Mouse (Mus musculus): ENCODE data around the gene Akt3. TPM values are rescaled to one million over a fixed set of nuclear protein-coding genes. Genes with fewer than 3 reads are reported as not detected.

The Akt3 gene
- polyA plus RNA-seq, 1 experiment from 2014 or later, result 0.54 TPM

DNA sequence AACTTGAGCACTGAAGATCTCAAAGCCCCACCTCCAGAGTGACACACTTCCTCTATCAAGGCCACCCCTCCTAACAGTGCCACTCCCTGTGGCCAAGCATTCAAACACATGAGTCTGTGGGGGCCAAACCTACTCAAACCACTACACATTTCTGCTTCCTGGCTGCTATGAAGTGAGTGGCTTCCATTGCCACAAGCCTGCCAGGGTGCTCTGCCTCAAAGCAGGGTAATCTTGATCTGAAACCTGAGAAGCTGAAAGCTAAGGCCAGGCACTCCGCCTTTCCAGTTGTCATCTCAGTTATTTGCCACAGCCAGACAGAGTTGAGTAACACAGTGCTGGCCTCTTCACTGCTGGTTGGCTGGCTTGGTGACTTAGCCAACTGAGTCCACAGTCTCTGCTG, 249.2 kb downstream of the Akt3 start:
- WGBS (ENCODE audit: insufficient replicate concordance), result 81% methylated on average over 1 of the region's 1 CpGs
- Histone ChIP-seq H3K27ac (ENCODE audit: low read depth) (no peak overlapping the region), H3K4me2 (ENCODE audit: low read depth, low read length) (no peak overlapping the region), H3K27me3 (ENCODE audit: insufficient read depth, low read length) (no peaks in the 10 kb centered on the region), H3K9me3 (ENCODE audit: low read length) (0 out of 2 replicates have a peak, but pooled peaks cover 3% of the 10 kb centered on the region), H3K4me3 (ENCODE audit: low read depth, low read length) (no peak overlapping the region), H3K36me3 (replicated peaks; ENCODE audit: insufficient read depth, low read length) (no peaks in the 10 kb centered on the region), H3K4me1 (ENCODE audit: insufficient read depth) (0 out of 2 replicates have a peak, but pooled peaks cover 3% of the 10 kb centered on the region), H3K9ac (replicated peaks) (no peak overlapping the region)
- no peak for DNase-seq
- TF ChIP-seq CTCF (IDR thresholded peaks at IDR 0.05; ENCODE audit: low read depth) (no peak), EP300 (IDR thresholded peaks at IDR 0.05; ENCODE audit: low read depth) (no peak)
- ATAC-seq, result no peak

- Histone ChIP-seq H3K4me1 (ENCODE audit: insufficient read depth) (no peaks in the 10 kb centered on the region), H3K4me3 (ENCODE audit: low read depth, low read length) (no peak overlapping the region), H3K4me2 (ENCODE audit: low read depth, low read length) (no peak overlapping the region), H3K36me3 (replicated peaks; ENCODE audit: insufficient read depth, low read length) (no peaks in the 10 kb centered on the region), H3K9me3 (ENCODE audit: low read length) (0 out of 2 replicates have a peak, but pooled peaks cover 3% of the 10 kb centered on the region), H3K27me3 (ENCODE audit: insufficient read depth, low read length) (no peaks in the 10 kb centered on the region), H3K27ac (ENCODE audit: low read depth) (no peak overlapping the region), H3K9ac (replicated peaks) (no peak overlapping the region)
- TF ChIP-seq CTCF (IDR thresholded peaks at IDR 0.05; ENCODE audit: low read depth) (no peak), EP300 (IDR thresholded peaks at IDR 0.05; ENCODE audit: low read depth) (no peak)
- ATAC-seq, result no peak
- no peak for DNase-seq
- 80% methylated on average over 3 of the region's 3 CpGs for WGBS (ENCODE audit: insufficient replicate concordance)
These were observed 250.6 kb downstream of the Akt3 start for GRCm38 (mm10) chr1:177007405-177007804.

- 78% methylated on average over 4 of the region's 4 CpGs for WGBS (ENCODE audit: insufficient replicate concordance)
- Histone ChIP-seq H3K27me3 (ENCODE audit: insufficient read depth, low read length) (no peaks in the 10 kb centered on the region), H3K4me1 (ENCODE audit: insufficient read depth) (no peaks in the 10 kb centered on the region), H3K36me3 (replicated peaks; ENCODE audit: insufficient read depth, low read length) (no peaks in the 10 kb centered on the region), H3K27ac (ENCODE audit: low read depth) (no peak overlapping the region), H3K4me2 (ENCODE audit: low read depth, low read length) (no peak overlapping the region), H3K9ac (replicated peaks) (no peak overlapping the region), H3K4me3 (ENCODE audit: low read depth, low read length) (no peak overlapping the region), H3K9me3 (ENCODE audit: low read length) (0 out of 2 replicates have a peak, but pooled peaks cover 3% of the 10 kb centered on the region)
- TF ChIP-seq CTCF (IDR thresholded peaks at IDR 0.05; ENCODE audit: low read depth), result no peak
- no peak for TF ChIP-seq EP300 (IDR thresholded peaks at IDR 0.05; ENCODE audit: low read depth)
- ATAC-seq, result no peak
- no peak for DNase-seq
These were observed 253.8 kb downstream of the Akt3 start for GRCm38 (mm10) chr1:177004041-177004741.

GRCm38 (mm10) chr1:177002951-177003350, 255.1 kb downstream of the Akt3 start:
- no peak overlapping the region for H3K4me3 ChIP-seq (ENCODE audit: low read depth, low read length)
- H3K27ac ChIP-seq (ENCODE audit: low read depth), result no peak overlapping the region
- 0 out of 2 replicates have a peak, but pooled peaks cover 3% of the 10 kb centered on the region for H3K9me3 ChIP-seq (ENCODE audit: low read length)
- H3K27me3 ChIP-seq (ENCODE audit: insufficient read depth, low read length), result no peaks in the 10 kb centered on the region
- no peaks in the 10 kb centered on the region for H3K36me3 ChIP-seq (replicated peaks; ENCODE audit: insufficient read depth, low read length)
- no peak for TF ChIP-seq CTCF (IDR thresholded peaks at IDR 0.05; ENCODE audit: low read depth)
- no peak for TF ChIP-seq EP300 (IDR thresholded peaks at IDR 0.05; ENCODE audit: low read depth)
- DNase-seq, result no peak
- 69% methylated on average over 6 of the region's 6 CpGs for WGBS (ENCODE audit: insufficient replicate concordance)
- no peak overlapping the region for H3K4me2 ChIP-seq (ENCODE audit: low read depth, low read length)
- no peaks in the 10 kb centered on the region for H3K4me1 ChIP-seq (ENCODE audit: insufficient read depth)
- no peak for ATAC-seq
- no peak overlapping the region for H3K9ac ChIP-seq (replicated peaks)

DNA sequence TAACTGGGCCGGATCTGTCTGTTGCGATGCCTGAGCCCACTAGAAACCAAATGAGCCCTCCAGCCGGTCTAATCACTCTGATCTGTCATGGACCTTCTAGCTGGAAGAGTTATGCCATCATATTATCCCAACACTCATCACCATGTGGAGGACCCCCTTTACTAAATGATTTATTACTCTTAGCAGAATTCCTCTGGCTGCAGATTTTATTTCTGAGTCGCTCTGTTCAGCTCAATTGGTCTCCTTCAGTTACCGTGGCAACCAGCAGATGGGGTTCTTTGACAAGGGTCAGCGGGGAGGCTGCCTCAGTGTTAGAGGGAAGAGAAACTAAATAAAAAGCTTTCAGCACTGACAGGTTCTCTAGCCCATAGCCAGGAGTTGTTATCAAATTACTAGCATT, 259.0 kb downstream of the Akt3 start:
- TF ChIP-seq EP300 (IDR thresholded peaks at IDR 0.05; ENCODE audit: low read depth) (no peak), CTCF (IDR thresholded peaks at IDR 0.05; ENCODE audit: low read depth) (peak; percentile 38)
- DNase-seq (no peak), ATAC-seq (no peak)
- no peak overlapping the region for H3K4me3 ChIP-seq (ENCODE audit: low read depth, low read length)
- H3K4me2 ChIP-seq (ENCODE audit: low read depth, low read length), result no peak overlapping the region
- H3K4me1 ChIP-seq (ENCODE audit: insufficient read depth), result peaks cover 16% of the 10 kb centered on the region
- H3K27ac ChIP-seq (ENCODE audit: low read depth), result no peak overlapping the region
- no peaks in the 10 kb centered on the region for H3K36me3 ChIP-seq (replicated peaks; ENCODE audit: insufficient read depth, low read length)
- no peak overlapping the region for H3K9ac ChIP-seq (replicated peaks)
- no peaks in the 10 kb centered on the region for H3K27me3 ChIP-seq (ENCODE audit: insufficient read depth, low read length)
- H3K9me3 ChIP-seq (ENCODE audit: low read length), result no peaks in the 10 kb centered on the region
- 66% methylated on average over 6 of the region's 6 CpGs for WGBS (ENCODE audit: insufficient replicate concordance)

GRCm38 (mm10) chr1:176997711-176998689, 260.0 kb downstream of the Akt3 start:
- H3K4me3 ChIP-seq (ENCODE audit: low read depth, low read length), result no peak overlapping the region
- WGBS (ENCODE audit: insufficient replicate concordance), result 74% methylated on average over 33 of the region's 33 CpGs
- no peak overlapping the region for H3K9ac ChIP-seq (replicated peaks)
- no peak for ATAC-seq
- H3K27ac ChIP-seq (ENCODE audit: low read depth), result no peak overlapping the region
- no peaks in the 10 kb centered on the region for H3K36me3 ChIP-seq (replicated peaks; ENCODE audit: insufficient read depth, low read length)
- no peak for DNase-seq
- no peaks in the 10 kb centered on the region for H3K9me3 ChIP-seq (ENCODE audit: low read length)
- peaks cover 16% of the 10 kb centered on the region for H3K4me1 ChIP-seq (ENCODE audit: insufficient read depth)
- no peaks in the 10 kb centered on the region for H3K27me3 ChIP-seq (ENCODE audit: insufficient read depth, low read length)
- no peak for TF ChIP-seq EP300 (IDR thresholded peaks at IDR 0.05; ENCODE audit: low read depth)
- no peak for TF ChIP-seq CTCF (IDR thresholded peaks at IDR 0.05; ENCODE audit: low read depth)
- peak overlapping the region; percentile 57 for H3K4me2 ChIP-seq (ENCODE audit: low read depth, low read length)
